Mouse (Mus musculus) frontal cortex, postnatal 14 days (tissue): ENCODE results near the gene Gipc1.

ENCODE experiments used
- DNase-seq, 2 experiments: peaks; one replicate each; pipeline ENCODE4 v3.0.0; 2022; ENCODE audit warnings: low spot score in 2 of 2

The Gipc1 gene

DNA sequence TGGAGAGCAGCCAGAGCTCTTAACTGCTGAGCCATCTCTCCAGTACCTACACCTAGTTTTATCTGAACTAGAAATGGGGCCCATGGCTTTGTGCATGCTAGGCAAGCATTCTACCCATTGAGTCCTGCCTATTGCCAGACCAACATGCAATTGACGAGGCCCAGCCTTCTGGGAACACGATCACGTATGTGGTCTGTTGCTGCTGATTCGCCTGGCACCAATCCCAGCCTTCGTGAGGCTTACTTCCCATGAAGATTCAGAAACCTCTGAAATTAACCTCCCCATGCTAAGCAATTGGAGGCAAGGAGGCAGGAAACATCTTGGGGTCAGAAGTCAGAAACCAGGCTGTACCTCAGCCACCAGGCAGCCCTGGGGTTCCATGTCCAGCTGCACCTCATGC, 28.1 kb downstream of the Gipc1 start:
- no peak for DNase-seq

GRCm38 (mm10) chr8:83681099-83681498, 28.6 kb downstream of the Gipc1 start:
- no peak for DNase-seq

GRCm38 (mm10) chr8:83684517-83684916, 32.0 kb downstream of the Gipc1 start:
- DNase-seq: no peak

- DNase-seq: no peak
These were observed 36.8 kb downstream of the Gipc1 start for GRCm38 (mm10) chr8:83689264-83689663.

- no peak for DNase-seq
These were observed 41.2 kb downstream of the Gipc1 start for GRCm38 (mm10) chr8:83693609-83694236.

GRCm38 (mm10) chr8:83694369-83695160, 42.1 kb downstream of the Gipc1 start:
- no peak for DNase-seq

DNA sequence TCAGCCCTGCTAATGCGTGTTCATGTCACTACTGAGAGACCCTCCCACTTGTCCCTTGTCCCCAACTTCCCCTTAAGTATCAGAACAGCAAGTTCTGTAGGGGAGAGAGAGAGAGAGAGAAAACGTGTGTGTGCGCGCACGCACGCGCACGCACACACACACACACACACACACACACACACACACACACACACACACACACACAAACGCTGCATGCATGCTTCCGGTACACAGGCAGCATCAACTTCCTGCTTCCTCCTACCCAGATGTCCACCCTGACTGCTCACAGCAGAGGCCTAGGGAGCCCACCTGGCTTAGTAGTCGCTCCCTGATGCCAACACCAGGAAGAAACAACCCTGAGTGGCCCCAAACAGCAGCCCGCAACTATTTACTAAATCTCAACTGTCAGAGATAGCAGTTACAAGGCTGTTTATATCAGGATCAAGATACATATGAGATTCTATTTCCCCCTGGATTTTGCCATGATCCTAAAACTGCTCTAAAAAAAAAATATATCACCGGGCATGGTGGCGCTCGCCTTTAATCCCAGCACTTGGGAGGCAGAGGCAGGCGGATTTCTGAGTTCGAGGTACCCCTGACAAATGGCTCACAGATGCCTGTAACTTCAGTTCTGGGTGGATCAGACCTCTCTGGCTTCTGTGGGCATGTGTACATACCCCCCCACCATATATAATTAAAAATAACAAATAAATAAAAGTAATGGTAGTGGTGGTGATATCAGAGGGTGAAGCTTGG, 43.1 kb downstream of the Gipc1 start:
- no peak for DNase-seq

DNA sequence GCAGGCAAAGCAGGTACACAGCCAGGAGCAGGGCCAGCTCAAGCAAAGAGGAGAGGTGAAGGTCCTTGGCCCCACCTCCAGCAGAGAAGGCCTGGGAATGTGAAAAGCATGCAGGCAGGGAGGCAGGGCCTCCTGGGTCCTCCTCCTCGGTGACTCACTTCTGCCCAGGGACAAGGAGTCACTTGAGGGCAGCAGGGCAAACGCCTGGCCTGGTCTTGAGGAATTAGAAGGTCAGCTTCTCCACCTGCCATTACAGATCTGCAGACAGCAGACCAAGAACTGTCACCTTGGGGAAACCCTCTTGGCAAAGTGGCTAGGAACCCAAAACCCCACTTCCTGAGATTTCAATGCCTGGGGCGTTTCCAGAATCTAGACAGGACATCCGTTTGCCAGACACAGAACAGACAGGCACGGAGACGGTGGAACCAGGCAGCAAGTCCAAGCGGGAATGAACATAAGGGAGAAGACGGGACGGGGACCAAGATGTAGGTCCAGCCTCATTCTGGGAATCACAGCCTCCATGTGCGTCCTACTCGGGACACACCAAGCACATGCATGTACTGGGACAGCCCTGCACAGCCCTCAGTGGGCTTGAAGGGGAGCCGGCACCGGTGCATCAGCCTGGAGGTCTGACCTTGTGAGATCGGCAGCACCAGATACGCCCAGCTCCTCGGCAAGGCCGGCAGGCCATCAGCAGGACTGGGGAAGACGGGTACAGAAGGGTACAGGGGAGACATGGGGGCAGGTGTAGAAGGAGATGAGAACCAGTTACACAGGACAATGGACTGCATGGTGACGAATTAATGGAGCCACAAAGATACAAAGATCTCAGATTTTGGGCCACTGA, 45.1 kb downstream of the Gipc1 start:
- DNase-seq: no peak

- DNase-seq: peak in 1 of 2 experiments; percentile 44
These were observed 45.8 kb downstream of the Gipc1 start for GRCm38 (mm10) chr8:83698291-83698660.

DNA sequence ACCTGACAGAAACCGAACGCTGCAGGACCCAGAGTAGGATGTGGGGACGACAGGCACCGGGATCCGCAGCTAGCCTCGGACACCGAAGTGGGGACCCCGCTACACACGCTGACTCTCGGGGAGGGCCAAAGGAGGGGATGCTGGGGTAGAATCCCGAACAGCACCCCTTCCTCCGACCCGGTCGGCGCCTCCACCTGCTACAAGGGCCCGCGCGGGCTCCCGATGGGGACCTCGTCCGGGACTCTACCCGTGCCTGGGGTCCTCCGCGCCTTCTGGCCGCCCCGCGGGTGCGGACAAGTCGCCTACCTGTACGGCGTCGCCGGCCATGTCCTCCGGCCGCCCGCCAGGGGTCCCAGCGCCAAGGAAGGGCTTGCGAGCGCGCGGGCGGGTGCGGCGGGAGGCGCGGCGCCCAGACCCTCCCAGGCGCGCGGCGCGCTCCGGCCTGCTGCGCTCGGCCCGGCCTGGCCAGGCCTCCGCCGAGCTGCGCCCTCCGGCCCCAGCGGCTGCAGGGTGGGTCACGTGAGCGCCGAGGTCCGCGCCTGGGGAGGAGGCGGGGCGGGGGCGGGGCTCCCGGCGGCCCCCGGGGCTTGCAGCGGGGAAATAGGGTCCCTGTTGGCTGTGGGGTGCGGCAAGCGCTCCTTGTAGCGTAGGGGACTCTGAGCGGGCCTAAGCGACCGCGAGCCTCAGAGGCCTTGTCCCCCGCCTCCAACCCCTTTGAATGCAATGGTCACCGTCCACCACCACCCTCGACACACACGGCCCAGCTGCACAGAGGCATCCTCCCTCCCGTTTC, 46.4 kb downstream of the Gipc1 start, which contains the start of gene Pkn1:
TSS of gene Pkn1 (minus strand) at position 519 of the 793 bp plus-strand sequence.
- peak in 1 of 2 experiments; percentile 49 for DNase-seq

DNA sequence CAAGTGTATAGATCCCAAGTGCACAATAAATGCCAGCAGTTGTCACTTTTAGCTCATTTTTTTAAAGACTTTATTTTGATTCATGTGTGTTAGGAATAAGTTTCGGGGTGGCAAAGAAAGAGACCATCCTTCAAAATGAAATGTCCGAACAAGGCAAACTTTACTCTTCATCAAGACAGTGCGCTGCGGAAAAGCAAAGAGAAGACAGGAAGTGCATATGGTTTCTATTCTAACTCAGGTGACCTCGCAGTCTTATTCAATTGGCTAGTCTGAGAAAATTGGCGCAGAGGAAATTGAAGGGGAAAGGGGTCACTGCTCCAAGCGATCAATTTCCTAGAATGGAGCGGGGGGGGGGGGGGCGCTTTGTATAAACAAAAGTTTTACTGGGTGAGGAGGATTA, 47.1 kb downstream of the Gipc1 start:
- DNase-seq: no peak

DNA sequence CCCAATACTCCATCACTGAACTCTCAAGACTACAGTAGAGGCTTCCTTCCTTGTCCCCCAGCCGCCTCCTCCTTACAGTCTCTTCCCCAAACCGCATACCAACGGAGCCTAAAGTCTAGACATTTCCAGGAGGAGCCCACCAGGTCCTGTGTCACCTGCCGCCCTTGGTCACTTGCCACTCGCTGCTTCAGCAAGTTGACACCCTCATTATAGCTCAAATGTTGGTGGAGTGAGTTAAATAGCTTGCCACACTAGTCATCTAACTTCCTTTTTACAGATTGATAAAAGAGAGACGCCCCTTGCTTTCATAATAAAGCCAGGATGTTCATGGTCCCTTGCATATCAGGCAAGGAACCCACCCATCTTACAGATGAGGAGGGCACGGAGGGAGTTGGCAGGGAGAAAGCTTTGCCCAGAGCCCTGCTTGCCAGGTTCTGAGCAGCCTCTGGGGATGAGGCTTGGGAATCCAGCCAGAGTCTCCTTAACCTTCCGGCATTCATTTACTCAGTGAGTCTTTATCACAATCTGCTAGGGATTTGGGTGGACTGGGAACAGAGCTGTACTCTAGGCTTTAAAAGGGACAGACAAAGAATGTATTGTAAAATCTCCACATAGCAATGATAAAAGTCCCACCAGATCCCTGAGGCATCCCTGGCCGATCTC, 48.1 kb downstream of the Gipc1 start:
- no peak for DNase-seq

DNA sequence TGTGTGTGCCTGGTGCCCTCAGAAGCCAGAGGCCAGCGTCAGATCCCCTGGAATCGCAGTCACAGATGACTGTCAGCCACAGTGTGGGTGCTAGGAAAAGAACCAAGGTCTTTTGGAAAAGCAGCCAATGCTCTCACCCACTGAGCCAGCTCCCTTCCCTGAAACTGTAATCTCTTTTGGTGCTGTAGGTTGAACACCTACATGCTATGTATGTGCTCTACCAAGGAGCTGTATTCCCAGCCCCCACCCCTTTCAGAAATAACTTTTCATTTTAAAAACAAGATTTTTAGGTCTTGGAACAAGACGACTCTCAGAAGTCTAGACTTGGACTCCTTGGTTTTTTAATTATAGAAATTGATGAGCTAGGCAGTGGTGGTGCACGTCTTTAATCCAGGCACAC, 50.9 kb downstream of the Gipc1 start:
- DNase-seq: no peak

GRCm38 (mm10) chr8:83706411-83706810, 53.9 kb downstream of the Gipc1 start:
- no peak for DNase-seq

- DNase-seq: no peak
These were observed 55.1 kb downstream of the Gipc1 start for GRCm38 (mm10) chr8:83707554-83707953.
